Mouse (Mus musculus): Measurements from ENCODE around the gene Fgfr2.
A peak's percentile ranks its signal among the peaks of the same experiment; 100 is the strongest.

Gene Fgfr2

GRCm38 (mm10) chr7:130953376-130953775, 2169.8 kb downstream of the Fgfr2 start:
- no peak for DNase-seq (ENCODE audit: low spot score in 2 of 2)

GRCm38 (mm10) chr7:130951004-130951403, 2172.1 kb downstream of the Fgfr2 start:
- DNase-seq (ENCODE audit: low spot score in 2 of 2) = no peak

DNA sequence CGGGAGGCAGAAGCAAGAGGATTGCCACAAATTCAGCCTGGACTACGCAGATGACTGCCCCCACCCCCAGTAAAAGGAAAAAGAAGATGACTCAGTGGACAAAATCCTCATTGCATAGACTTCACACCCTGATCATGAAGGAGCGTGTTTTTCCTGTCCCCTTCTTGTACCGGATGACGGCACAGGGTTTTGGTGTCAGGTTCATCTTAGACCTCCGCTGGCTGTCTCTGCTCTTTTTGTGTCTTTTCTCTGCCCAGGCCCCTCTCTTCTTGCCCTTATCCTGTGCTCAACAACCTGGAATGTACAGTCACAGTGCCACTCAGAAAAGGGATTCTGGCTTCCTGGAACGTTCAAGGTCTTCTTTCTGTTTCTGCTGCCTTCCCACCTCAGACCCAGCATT, 2172.7 kb downstream of the Fgfr2 start:
- DNase-seq (ENCODE audit: low spot score in 2 of 2) = no peak

GRCm38 (mm10) chr7:130949331-130949751, 2173.8 kb downstream of the Fgfr2 start:
- peak in 1 of 2 experiments; percentile 49 for DNase-seq (ENCODE audit: low spot score in 2 of 2)

DNA sequence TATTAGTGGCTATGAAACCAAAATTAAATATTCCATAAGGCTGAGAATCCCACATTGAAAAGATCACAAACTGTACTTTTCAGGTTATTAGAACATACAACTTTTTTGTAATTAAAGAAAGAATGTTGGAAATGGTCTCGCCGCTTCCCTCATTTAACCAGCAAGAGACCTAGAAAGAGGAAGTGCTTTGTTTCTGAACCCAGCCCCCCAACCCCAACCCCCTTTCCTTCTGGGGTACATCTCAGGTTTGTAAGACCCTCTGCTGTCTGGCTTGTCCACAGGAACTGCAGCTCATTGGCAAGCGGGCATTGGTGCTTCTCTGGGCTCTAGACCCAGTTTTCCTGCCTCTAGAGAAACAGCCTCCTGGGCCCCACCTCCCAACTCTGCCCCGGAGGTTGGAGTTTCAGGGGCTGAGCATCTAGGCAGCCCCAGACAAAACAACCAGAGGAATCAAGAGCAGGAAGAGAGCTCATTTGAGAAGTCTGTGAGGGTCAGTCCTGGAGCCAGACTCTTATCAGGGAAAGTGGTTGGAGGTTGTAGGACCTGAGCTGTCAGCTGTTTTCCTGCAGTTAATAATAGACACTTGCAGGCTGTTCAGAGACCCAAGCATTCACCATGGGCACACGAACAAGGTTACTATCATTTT, 2174.5 kb downstream of the Fgfr2 start:
- DNase-seq (ENCODE audit: low spot score in 2 of 2) = no peak

- no peak for DNase-seq (ENCODE audit: low spot score in 2 of 2)
Measured at GRCm38 (mm10) chr7:130946303-130946702, 2176.8 kb downstream of the Fgfr2 start.

DNA sequence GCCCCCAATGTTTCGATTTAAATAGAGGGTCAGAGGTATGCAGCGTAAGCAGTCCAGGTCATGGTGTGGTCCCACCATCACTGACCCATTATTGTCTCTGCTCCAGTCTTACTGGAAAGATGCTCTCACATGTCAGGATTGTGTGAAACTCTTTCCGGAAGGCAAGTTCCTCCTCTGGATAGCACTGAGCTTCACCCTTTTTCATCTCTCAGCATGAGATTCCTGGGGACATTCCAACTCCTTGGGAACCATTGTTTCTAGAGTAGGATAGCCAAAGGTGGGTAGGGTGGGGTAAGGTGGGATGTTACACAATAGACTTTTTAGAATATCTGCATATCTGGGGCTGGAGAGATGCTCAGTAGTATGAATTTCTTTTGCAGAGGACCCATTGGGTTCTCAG, 2177.4 kb downstream of the Fgfr2 start:
- no peak for DNase-seq (ENCODE audit: low spot score in 2 of 2)

- no peak for DNase-seq (ENCODE audit: low spot score in 2 of 2)
Measured at GRCm38 (mm10) chr7:130944766-130945475, 2178.2 kb downstream of the Fgfr2 start.

GRCm38 (mm10) chr7:130943280-130943895, 2179.8 kb downstream of the Fgfr2 start:
- DNase-seq (ENCODE audit: low spot score in 2 of 2) = no peak

DNA sequence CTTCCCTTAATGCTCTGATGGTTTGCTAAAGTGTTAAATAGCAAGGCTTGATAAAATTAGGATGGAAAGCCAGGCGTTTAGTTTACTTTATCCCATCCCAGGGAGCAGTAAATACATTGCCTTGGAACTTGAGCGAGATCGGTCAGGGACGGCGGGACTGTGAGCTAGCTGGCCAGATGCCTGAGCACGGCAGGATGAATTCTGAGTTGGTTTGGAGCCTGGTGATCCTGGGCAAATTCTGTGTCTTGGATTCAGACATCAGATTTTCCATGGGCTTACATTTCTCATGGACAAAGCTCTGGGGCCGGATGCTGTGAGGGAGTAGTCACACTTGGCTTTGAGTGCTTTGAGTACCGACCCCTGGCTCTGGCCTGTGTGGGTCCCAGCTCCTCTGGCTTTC, 2182.4 kb downstream of the Fgfr2 start:
- no peak for DNase-seq (ENCODE audit: low spot score in 2 of 2)

- DNase-seq (ENCODE audit: low spot score in 2 of 2) = no peak
Measured at GRCm38 (mm10) chr7:130938896-130939295, 2184.3 kb downstream of the Fgfr2 start.

DNA sequence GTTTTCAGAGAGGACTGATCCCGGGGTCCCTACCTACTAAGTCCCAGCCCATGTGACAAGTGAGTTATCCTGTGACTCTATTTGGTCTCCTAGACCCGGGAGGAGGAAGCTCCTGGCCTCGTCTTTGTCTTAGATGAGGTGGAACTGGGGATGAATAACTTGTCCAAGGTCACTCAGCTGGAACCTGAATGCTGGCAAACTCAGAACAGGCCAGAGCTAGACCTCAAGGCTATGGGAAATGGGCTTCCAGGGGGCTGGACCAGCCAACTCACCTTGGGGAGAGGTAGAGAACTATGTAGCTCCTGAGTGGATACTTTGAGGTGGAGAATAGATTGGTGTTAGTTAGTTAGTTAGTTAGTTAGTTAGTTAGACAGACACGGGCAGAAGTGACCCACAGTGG, 2185.1 kb downstream of the Fgfr2 start:
- no peak for DNase-seq (ENCODE audit: low spot score in 2 of 2)

GRCm38 (mm10) chr7:130937266-130937841, 2185.8 kb downstream of the Fgfr2 start:
- DNase-seq (ENCODE audit: low spot score in 2 of 2) = no peak

DNA sequence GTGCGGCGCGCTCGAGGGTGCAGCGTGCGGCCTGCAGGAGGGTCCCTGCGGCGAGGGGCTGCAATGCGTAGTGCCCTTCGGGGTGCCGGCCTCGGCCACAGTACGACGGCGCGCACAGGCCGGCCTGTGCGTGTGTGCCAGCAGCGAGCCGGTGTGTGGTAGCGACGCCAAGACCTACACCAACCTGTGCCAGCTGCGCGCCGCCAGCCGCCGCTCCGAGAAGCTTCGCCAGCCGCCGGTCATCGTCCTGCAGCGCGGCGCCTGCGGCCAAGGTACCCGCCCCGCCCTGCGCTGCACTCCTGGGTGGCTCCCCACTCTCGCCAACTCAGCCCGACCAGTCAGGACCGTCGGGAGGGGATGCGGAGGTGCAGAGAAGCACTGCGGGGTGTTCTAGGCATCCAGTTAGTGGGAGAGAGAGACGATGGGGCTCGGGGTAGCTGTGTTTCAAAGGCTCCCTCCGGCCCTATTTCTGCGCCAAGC, 2186.6 kb downstream of the Fgfr2 start:
- DNase-seq (ENCODE audit: low spot score in 2 of 2) = no peak

DNA sequence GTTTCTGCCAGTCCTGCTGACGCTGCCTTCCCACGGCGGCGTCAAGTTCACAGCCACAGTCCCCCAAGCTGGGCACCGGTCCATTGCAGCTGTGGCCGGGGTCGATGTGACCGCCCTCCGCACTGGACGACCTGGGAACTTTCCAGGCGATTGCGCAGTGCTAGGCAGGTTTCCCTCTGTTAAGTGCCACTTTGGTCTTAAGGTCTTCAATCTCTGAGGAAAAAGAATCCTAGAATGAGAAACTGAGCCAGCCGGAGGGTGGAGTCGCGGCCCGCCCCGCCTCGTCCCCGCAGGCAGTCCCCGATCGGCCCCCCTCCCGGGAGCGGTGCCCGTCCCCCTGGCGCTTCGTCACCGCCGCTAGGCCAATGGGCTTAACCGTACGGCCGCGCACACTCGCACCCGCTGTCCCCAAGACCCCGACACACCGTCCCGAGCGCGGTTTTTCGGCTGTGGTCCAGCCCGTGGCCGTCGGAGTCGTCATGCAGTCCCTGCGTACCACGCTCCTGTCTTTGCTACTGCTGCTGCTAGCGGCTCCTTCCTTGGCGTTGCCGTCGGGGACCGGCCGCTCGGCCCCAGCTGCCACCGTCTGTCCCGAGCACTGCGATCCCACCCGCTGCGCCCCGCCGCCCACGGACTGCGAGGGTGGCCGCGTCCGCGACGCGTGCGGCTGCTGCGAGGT, 2187.2 kb downstream of the Fgfr2 start, which contains the start of gene Htra1:
Htra1 (plus strand) TSS at position 319 of the 679 bp plus-strand sequence.
- peak; percentile 75 to 77 for DNase-seq (ENCODE audit: low spot score in 2 of 2)

DNA sequence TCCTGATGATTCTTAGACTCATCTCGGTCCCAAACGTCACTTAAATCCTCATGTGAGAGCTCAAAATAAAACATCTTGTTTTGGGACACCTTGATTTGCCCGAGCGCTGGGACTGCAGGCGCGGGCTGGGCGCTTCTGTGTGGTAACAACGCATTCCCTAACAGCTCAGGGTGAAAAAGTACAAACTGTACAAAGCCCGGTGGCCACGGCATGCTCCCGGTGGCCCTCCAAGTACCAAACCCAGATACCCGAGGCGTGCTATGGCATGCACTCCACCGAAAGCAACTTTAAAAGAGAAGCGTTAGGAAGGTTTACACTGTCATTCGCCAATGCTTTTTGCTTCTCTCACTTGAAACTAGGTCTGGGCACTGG, 2187.7 kb downstream of the Fgfr2 start:
- DNase-seq (ENCODE audit: low spot score in 2 of 2) = no peak

DNA sequence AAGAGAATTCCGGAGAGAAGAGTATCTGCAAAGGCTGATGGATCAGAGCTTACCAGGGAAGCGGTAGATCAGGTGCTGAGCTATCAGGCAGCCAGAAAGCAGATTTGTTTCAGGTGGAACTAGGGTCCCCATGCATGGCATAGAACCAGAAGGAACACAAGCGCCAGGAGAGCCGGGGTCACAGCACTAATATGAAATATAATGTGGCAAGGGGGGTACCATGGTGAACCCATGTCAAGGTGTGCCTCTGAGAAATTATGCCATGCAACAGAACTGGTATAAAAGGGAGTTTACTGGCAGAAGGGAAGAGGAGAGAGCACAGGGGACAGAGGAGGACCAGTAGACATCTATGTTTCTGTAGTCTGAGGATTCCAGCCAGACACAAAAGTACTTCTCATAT, 2188.5 kb downstream of the Fgfr2 start:
- DNase-seq (ENCODE audit: low spot score in 2 of 2) = no peak

- no peak for DNase-seq (ENCODE audit: low spot score in 2 of 2)
Measured at GRCm38 (mm10) chr7:130932921-130933320, 2190.2 kb downstream of the Fgfr2 start.

GRCm38 (mm10) chr7:130930401-130930800, 2192.7 kb downstream of the Fgfr2 start:
- DNase-seq (ENCODE audit: low spot score in 2 of 2) = no peak

- DNase-seq (ENCODE audit: low spot score in 2 of 2) = no peak
Measured at GRCm38 (mm10) chr7:130922981-130923731, 2200.0 kb downstream of the Fgfr2 start.

- no peak for DNase-seq (ENCODE audit: low spot score in 2 of 2)
Measured at GRCm38 (mm10) chr7:130918260-130918659, 2204.9 kb downstream of the Fgfr2 start.
